Mouse (Mus musculus) midbrain, embryonic 11.5 days (tissue): ENCODE measurements around the gene Kif18b. TPM values are rescaled to one million over a fixed set of nuclear protein-coding genes. Genes with fewer than 3 reads are reported as not detected.

Source experiments
- ATAC-seq: fragments of 200-750 bp; cut with Nextera tagmentation; 2 replicates; pipeline ENCODE4 v1.8.0; 2017; ENCODE audit warnings: moderate TSS enrichment, moderate library complexity; ENCODE audit not compliant: low FRiP score
- DNase-seq: peaks from one replicate; pipeline ENCODE4 v3.0.0; 2015; ENCODE audit warnings: low spot score; ENCODE audit errors: missing footprints
- H3K27ac ChIP-seq: fragments of 300-500 bp; sonication (generic); 2 replicates; pipeline ENCODE4 v1.5.1; 2014; ENCODE audit warnings: low read depth, low read length
- H3K27me3 ChIP-seq: fragments of 300-500 bp; sonication (generic); 2 replicates; pipeline ENCODE4 v1.6.1; 2014; ENCODE audit warnings: mild to moderate bottlenecking, low read length, moderate library complexity, mixed read lengths; ENCODE audit not compliant: control insufficient read depth, insufficient read depth
- H3K36me3 ChIP-seq: fragments of 300-500 bp; sonication (generic); 2 replicates; pipeline ENCODE4 v1.6.1; 2014; ENCODE audit warnings: mild to moderate bottlenecking, low read length, moderate library complexity, mixed read lengths; ENCODE audit not compliant: control insufficient read depth, insufficient read depth
- H3K4me1 ChIP-seq: fragments of 300-500 bp; sonication (generic); 2 replicates; pipeline ENCODE4 v1.6.1; 2014; ENCODE audit warnings: low read length; ENCODE audit not compliant: control insufficient read depth, insufficient read depth
- H3K4me2 ChIP-seq: fragments of 300-500 bp; sonication (generic); 2 replicates; pipeline ENCODE4 v1.6.1; 2014; ENCODE audit warnings: mild to moderate bottlenecking, moderate library complexity
- H3K4me3 ChIP-seq: fragments of 300-500 bp; sonication (generic); 2 replicates; pipeline ENCODE4 v1.5.1; 2014; ENCODE audit warnings: low read depth, low read length
- H3K9ac ChIP-seq: fragments of 300-500 bp; sonication (generic); 2 replicates; pipeline ENCODE4 v1.6.1; 2014; ENCODE audit warnings: low read length
- H3K9me3 ChIP-seq: fragments of 300-500 bp; sonication (generic); 2 replicates; pipeline ENCODE4 v1.6.1; 2016; ENCODE audit warnings: low read length; ENCODE audit not compliant: control insufficient read depth
- WGBS: fragments of 180-500 bp; shearing (Covaris S2); extraction: QIAGEN DNeasy Blood & Tissue Kit; methylation state at CpG from one replicate; pipeline ENCODE4 v1.1.7; 2014; 5-methylcytosine and 5-hydroxymethylcytosine counted together
- polyA plus RNA-seq: library from polyadenylated mRNA; unstranded; fragments of >200 nt; fragmentation: Nextera tagmentation; extraction: Ambion mirVana; gene quantifications from 2 replicates; pipeline ENCODE4 v1.2.1, GENCODE M21; 2014

Kif18b gene
- polyA plus RNA-seq, 1 experiment from 2014 or later = 6.9 TPM

DNA sequence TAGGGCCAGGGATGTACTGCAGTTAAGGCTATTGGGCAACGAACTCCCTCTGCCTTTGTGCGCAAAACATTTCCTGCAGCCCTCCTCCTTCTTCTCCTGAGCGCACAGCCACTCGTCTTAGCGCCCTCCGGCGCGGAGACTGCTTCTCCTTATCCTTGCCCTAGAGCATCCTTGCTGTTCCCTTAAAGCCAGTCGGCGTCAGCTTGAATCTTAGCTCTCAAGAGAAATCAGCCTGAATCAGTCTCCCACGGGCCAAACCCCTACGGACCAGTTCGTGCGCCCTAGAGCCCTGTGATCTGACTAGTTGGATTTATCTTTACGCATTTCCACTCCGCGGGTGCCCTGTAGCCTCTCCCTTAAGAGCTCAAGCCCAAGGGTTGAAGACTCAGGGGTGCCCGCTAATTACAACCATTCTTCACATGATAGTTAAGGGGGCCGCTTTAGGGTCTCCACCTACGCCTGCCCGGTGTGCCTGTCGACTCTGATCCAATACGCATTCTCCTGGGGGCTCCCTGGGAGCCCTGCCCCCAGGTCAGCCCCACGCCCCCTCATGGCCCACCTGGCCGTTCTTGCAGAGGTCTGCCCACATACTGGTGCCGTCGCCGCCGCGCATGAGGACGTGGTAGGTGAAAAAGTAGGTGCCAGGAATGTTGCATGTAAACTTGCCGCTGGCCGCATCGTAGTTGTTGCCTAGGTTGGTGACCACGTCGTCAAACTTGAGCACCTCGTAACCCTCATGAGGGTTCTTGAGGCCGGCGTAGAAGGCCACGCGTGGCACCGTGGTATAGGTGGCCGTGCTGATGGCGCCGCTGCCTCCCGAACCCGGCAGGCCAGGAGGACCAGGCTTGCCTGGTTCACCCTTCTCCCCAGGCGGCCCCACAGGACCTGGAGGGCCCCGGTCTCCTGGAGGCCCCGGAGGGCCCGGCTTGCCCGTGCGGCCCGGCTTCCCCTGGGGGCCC lies 20.7 kb upstream of the Kif18b start:
- H3K4me2 ChIP-seq = peak overlapping the region; percentile 52
- H3K27ac ChIP-seq = no peak overlapping the region
- H3K4me3 ChIP-seq = peak overlapping the region; percentile 37
- peaks cover 22% of the 10 kb centered on the region for H3K4me1 ChIP-seq
- DNase-seq (peak; percentile 94), ATAC-seq (peak; percentile 27; the same call in 1 of the 2 replicates)
- peaks cover 59% of the 10 kb centered on the region for H3K27me3 ChIP-seq
- peak overlapping the region; percentile 52 for H3K9ac ChIP-seq
- no peaks in the 10 kb centered on the region for H3K9me3 ChIP-seq
- WGBS = 1% methylated on average over 54 of the region's 54 CpGs
- H3K36me3 ChIP-seq = no peaks in the 10 kb centered on the region

- no peaks in the 10 kb centered on the region for H3K36me3 ChIP-seq
- H3K9me3 ChIP-seq = no peaks in the 10 kb centered on the region
- DNase-seq (no peak), ATAC-seq (no peak)
- peaks cover 29% of the 10 kb centered on the region for H3K27me3 ChIP-seq
- H3K9ac ChIP-seq = no peak overlapping the region
- no peak overlapping the region for H3K4me2 ChIP-seq
- H3K27ac ChIP-seq = no peak overlapping the region
- WGBS = 73% methylated on average over 6 of the region's 6 CpGs
- peaks cover 16% of the 10 kb centered on the region for H3K4me1 ChIP-seq
- H3K4me3 ChIP-seq = no peak overlapping the region
Observed at GRCm38 (mm10) chr11:102941236-102941635, 16.3 kb upstream of the Kif18b start.

DNA sequence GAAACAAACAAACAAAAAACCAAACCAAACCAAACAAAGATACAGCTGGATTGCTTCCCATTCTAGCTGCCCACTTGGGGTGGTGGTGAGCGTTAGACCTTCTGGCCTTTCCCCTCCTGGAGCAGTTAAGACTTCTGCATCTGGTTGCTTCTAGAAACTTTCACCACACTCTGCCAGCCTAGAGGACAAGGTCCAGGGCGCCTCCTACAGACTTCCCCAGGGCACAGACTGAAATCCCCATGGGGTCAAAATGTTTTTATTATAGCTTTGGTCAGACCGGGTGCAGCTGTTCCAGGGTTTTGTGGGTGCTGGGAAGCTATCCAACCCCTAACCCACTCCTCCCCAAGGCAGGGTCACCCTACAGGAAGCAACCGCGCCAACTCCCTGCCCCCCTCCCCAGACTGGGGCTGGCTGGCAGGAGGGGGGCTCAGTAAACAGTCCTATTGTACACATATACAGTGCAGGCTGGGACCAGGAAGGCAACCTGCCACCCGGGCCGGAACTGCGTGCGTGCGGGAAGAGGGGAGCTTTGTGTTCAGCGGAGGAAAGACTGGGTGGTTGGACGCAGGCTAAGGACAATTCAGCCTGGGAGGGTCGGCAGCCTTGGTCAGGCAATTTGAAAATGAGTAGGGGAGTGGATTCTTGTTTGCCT lies 14.2 kb upstream of the Kif18b start:
- no peak overlapping the region for H3K9ac ChIP-seq
- 51% methylated on average over 13 of the region's 13 CpGs for whole genome bisulfite sequencing
- H3K4me2 ChIP-seq = no peak overlapping the region
- H3K27ac ChIP-seq = no peak overlapping the region
- ATAC-seq (no peak), DNase-seq (no peak)
- H3K4me3 ChIP-seq = no peak overlapping the region
- H3K9me3 ChIP-seq = no peaks in the 10 kb centered on the region
- H3K36me3 ChIP-seq = no peaks in the 10 kb centered on the region
- peaks cover 7% of the 10 kb centered on the region; the same call in 1 of the 2 replicates for H3K4me1 ChIP-seq
- H3K27me3 ChIP-seq = peaks cover 9% of the 10 kb centered on the region

GRCm38 (mm10) chr11:102937529-102938182 lies 12.7 kb upstream of the Kif18b start:
- H3K4me3 ChIP-seq = no peak overlapping the region
- DNase-seq (no peak), ATAC-seq (peak; percentile 50; the same call in 1 of the 2 replicates)
- H3K9me3 ChIP-seq = no peaks in the 10 kb centered on the region
- peaks cover 7% of the 10 kb centered on the region; the same call in 1 of the 2 replicates for H3K4me1 ChIP-seq
- H3K36me3 ChIP-seq = no peaks in the 10 kb centered on the region
- no peak overlapping the region for H3K9ac ChIP-seq
- H3K27me3 ChIP-seq = no peaks in the 10 kb centered on the region
- no peak overlapping the region for H3K27ac ChIP-seq
- 79% methylated on average over 3 of the region's 3 CpGs for WGBS
- no peak overlapping the region for H3K4me2 ChIP-seq

DNA sequence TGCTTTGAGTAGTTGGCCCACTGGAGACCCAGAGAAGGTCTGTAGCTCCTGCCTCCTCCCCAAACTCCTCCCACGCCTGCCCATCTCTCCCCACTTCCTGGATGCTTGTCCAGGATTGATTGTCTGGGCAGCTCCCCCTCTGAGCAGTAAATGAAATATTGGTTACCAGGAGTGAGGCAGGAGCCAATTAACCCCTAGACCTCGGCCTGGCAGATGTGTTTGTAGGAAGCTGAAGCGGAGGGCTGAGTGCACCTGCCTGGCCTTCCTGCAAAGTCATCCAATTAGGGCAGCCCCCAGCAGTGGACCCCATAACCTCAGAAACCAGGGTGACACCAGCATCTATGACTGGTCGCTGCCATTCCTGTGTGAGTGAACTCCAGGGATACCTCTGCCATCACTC lies 11.3 kb upstream of the Kif18b start:
- Histone ChIP-seq H3K36me3 (no peaks in the 10 kb centered on the region), H3K27ac (no peak overlapping the region), H3K9me3 (no peaks in the 10 kb centered on the region), H3K27me3 (no peaks in the 10 kb centered on the region), H3K4me2 (no peak overlapping the region), H3K4me3 (no peak overlapping the region), H3K9ac (no peak overlapping the region), H3K4me1 (peaks cover 7% of the 10 kb centered on the region; the same call in 1 of the 2 replicates)
- ATAC-seq (no peak), DNase-seq (no peak)
- WGBS = 53% methylated on average over 4 of the region's 4 CpGs

GRCm38 (mm10) chr11:102930672-102931071 lies 5.7 kb upstream of the Kif18b start:
- no peak overlapping the region for H3K4me2 ChIP-seq
- H3K9ac ChIP-seq = no peak overlapping the region
- ATAC-seq = no peak
- no peaks in the 10 kb centered on the region for H3K36me3 ChIP-seq
- H3K27me3 ChIP-seq = no peaks in the 10 kb centered on the region
- H3K4me1 ChIP-seq = no peaks in the 10 kb centered on the region
- WGBS = 93% methylated on average over 10 of the region's 10 CpGs
- no peaks in the 10 kb centered on the region for H3K9me3 ChIP-seq
- no peak overlapping the region for H3K27ac ChIP-seq
- no peak for DNase-seq
- H3K4me3 ChIP-seq = no peak overlapping the region

DNA sequence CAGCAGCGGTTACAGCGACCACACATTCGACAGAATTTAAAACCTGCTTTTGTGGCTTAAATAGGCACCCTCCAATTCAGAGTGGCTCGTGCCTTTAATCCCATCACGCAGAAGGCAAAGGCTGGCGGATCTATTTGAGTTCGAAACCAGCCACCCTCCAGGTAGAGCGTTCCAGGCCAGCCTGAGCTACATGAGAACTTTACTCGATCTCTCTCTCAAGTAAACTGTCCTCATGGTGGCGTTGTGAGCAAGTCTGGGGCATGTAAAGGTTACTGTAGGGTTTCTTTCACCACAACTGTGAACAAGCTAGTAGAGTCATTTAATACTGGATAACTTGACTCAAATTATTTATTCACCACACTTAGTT lies 410 bp upstream of the Kif18b start:
- Histone ChIP-seq H3K27ac (peak overlapping the region; percentile 89), H3K9me3 (no peaks in the 10 kb centered on the region), H3K27me3 (no peaks in the 10 kb centered on the region), H3K4me1 (peaks cover 13% of the 10 kb centered on the region), H3K9ac (peak overlapping the region; percentile 66), H3K4me2 (peak overlapping the region; percentile 59), H3K36me3 (no peaks in the 10 kb centered on the region), H3K4me3 (peak overlapping the region; percentile 76)
- ATAC-seq (peak; percentile 56; the same call in 1 of the 2 replicates), DNase-seq (no peak)
- 1% methylated on average over 10 of the region's 10 CpGs for WGBS

DNA sequence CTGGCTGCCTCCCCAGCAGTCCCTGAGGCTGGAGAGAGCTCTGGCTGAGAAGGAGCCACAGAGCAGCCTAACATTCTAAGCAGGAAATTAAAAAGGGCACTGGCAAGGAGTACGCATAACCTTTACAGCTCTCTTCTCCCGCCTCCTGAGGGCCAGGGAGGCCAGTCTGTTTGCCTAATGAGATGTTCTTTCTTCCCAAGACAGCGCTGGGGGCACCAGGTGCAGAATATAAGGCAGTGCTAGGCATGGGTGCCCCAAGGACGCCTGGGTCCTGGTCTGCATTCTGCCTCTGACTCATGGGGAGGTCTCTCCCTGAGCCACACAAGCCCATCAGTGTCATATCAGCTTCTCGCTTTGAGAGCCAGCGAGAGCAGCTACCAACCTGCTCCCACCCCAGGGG lies 3.4 kb downstream of the Kif18b start:
- Histone ChIP-seq H3K36me3 (no peaks in the 10 kb centered on the region), H3K4me3 (no peak overlapping the region), H3K9me3 (no peaks in the 10 kb centered on the region), H3K9ac (no peak overlapping the region), H3K4me2 (no peak overlapping the region), H3K4me1 (peaks cover 13% of the 10 kb centered on the region), H3K27me3 (no peaks in the 10 kb centered on the region), H3K27ac (peak overlapping the region; percentile 25; the same call in 1 of the 2 replicates)
- DNase-seq (no peak), ATAC-seq (no peak)
- WGBS = 84% methylated on average over 6 of the region's 6 CpGs
